Mouse (Mus musculus): ENCODE measurements around the gene Cyp2c66.
"Not testable (repeated sequence)": the region's sequence is repeated elsewhere in the genome, so short reads cannot be mapped to it uniquely, and the experiment has no call there.

The Cyp2c66 gene

DNA sequence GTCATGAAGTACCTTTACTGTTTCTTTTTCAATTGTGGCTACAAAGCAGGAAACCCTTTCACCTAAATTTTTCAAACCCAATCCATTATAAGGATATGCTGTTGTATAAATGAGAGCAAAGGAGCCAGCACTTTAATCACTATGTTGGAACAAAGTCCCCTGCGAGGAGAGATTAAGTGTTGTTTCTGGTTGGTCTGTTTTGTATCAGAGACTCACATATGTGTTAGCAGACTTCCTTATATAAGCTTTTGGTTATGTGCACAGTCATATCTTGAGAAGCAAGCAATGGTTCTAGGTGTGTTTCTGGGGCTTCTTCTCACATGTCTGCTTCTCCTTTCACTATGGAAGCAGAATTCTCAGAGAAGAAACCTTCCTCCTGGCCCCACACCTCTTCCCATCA lies at the start of gene Cyp2c66:
Cyp2c66 (plus strand) TSS at position 255 of the 400 bp plus-strand sequence.
- DNase-seq (ENCODE audit: low spot score): no peak

DNA sequence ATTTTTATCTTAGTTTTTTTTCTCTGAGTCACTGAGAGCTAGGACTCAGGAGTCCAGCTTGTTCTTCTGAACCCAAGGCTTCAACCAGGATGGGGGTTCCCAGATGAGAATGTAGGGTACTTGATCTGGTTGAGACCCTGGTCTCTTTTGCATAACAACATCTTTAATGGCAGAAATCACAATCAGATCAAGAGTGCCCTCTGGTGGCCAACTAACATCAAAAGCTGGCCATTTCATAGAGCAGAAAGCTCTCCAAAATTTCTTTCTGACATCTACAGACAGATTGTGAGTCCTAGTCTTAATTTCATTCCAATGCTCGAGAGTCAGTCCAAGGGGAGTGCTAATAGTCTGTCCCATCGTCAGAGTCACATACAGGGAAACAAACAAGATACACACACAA lies 14.9 kb upstream of the Cyp2c66 start:
- peak; percentile 6 for DNase-seq (ENCODE audit: low spot score)

DNA sequence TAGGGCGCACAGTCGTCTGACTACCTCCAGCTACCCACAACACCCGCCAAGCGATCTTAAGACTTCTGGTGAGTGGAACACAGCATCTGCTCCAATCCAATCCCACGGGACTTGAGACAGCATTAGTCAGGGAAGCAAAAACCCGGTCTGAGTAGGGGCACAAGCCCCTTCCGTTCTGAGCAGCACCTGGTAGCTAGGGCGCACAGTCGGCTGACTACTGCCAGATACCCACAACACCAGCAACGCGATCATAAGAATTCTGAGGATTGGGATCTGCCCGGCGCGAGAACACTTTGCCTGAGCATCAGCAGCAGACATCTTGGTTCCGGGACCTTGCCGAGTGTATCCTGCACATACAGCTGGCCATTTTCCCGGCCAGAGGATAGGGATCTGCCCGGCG lies 43.1 kb downstream of the Cyp2c66 start:
- not testable (repeated sequence) for DNase-seq (ENCODE audit: low spot score)

Measured in c-Kit-positive CD71-positive TER-119-positive erythroid progenitor cells, embryonic 14.5 days (primary cell).